Mouse (Mus musculus): ENCODE measurements around the gene Ccdc137. TPM values are rescaled to one million over a fixed set of nuclear protein-coding genes. Genes with fewer than 3 reads are reported as not detected.
A peak's percentile ranks its signal among the peaks of the same experiment; 100 is the strongest.
"Not testable (repeated sequence)": the region's sequence is repeated elsewhere in the genome, so short reads cannot be mapped to it uniquely, and the experiment has no call there.

The Ccdc137 gene
- polyA plus RNA-seq (2014; fragmentation: Nextera tagmentation; extraction: Ambion mirVana): 19.5 and 20.2 TPM in 2 replicates

GRCm38 (mm10) chr11:120457772-120458751, at the start of gene Ccdc137, which contains the start of gene Oxld1:
Gene Ccdc137, plus strand, starts transcription at chr11:120458115.
Gene Oxld1, minus strand, starts transcription at chr11:120458068.
- no peaks in the 10 kb centered on the region for H3K27me3 ChIP-seq (ENCODE audit: control insufficient read depth, insufficient read depth, low read length)
- peak within 1 kb of the TSS; percentile 96 for H3K9ac ChIP-seq (ENCODE audit: low read length)
- H3K4me1 ChIP-seq (ENCODE audit: control insufficient read depth in 2 of 2, insufficient read depth in 2 of 2, low read length in 2 of 2): peaks cover 4 to 9% of the 10 kb centered on the region in 2 experiments
- ATAC-seq (ENCODE audit: insufficient number of reproducible peaks, insufficient read depth, low FRiP score, low read depth): peak; percentile 68
- no peaks in the 10 kb centered on the region for H3K9me3 ChIP-seq (ENCODE audit: control insufficient read depth, low read length)
- 4% methylated on average over 62 of the region's 62 CpGs for WGBS
- peak within 1 kb of the TSS; percentile 80 to 94 for H3K27ac ChIP-seq (replicated peaks in 1 of 2; ENCODE audit: control insufficient read depth in 1 of 2, insufficient read depth in 1 of 2, low read depth in 2 of 2, low read length in 2 of 2)
- H3K4me2 ChIP-seq (ENCODE audit: low read length): peak within 1 kb of the TSS; percentile 88
- peak within 1 kb of the TSS; percentile 66 to 83 for H3K4me3 ChIP-seq (ENCODE audit: control insufficient read depth in 1 of 2, insufficient read depth in 1 of 2, low read depth in 1 of 2, low read length in 2 of 2)
- H3K36me3 ChIP-seq (ENCODE audit: control insufficient read depth, insufficient read depth, low read length): peaks cover 41% of the 10 kb centered on the region

GRCm38 (mm10) chr11:120413621-120414020, 44.3 kb upstream of the Ccdc137 start:
- H3K9me3 ChIP-seq (ENCODE audit: control insufficient read depth, low read length); H3K9ac ChIP-seq (ENCODE audit: low read length); H3K4me3 ChIP-seq (ENCODE audit: control insufficient read depth in 1 of 2, insufficient read depth in 1 of 2, low read depth in 1 of 2, low read length in 2 of 2); H3K4me2 ChIP-seq (ENCODE audit: low read length); H3K4me1 ChIP-seq (ENCODE audit: control insufficient read depth in 2 of 2, insufficient read depth in 2 of 2, low read length in 2 of 2); H3K27ac ChIP-seq (replicated peaks in 1 of 2; ENCODE audit: control insufficient read depth in 1 of 2, insufficient read depth in 1 of 2, low read depth in 2 of 2, low read length in 2 of 2); ATAC-seq (ENCODE audit: insufficient number of reproducible peaks, insufficient read depth, low FRiP score, low read depth); H3K27me3 ChIP-seq (ENCODE audit: control insufficient read depth, insufficient read depth, low read length): not testable (repeated sequence)
- peaks cover 96% of the 10 kb centered on the region for H3K36me3 ChIP-seq (ENCODE audit: control insufficient read depth, insufficient read depth, low read length)
- 95% methylated on average over 7 of the region's 10 CpGs for WGBS

DNA sequence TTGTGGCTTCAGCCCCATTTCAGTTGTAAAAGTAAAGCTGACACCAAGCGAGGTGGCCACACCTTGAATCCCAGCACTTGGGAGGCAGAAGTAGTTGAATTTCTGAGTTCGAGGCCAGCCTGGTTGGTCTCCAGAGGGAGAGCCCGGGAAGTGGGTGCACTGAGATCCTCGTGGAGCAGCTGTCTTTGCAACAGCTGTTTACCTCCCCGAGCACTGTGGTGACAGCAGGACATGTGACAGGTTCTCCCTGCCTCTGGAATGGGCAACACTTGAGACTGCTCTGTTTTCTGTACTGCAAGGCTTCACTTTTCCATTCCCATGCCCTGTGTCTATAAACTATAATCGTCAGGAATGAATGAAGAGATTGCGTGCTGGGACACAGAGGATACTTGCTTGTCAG, 40.1 kb upstream of the Ccdc137 start:
- 73% methylated on average over 7 of the region's 7 CpGs for WGBS
- H3K36me3 ChIP-seq (ENCODE audit: control insufficient read depth, insufficient read depth, low read length): peaks cover 96% of the 10 kb centered on the region
- peaks cover 0 to 4% of the 10 kb centered on the region in 2 experiments; a peak in 2 of 4 replicates for H3K4me1 ChIP-seq (ENCODE audit: control insufficient read depth in 2 of 2, insufficient read depth in 2 of 2, low read length in 2 of 2)
- H3K27me3 ChIP-seq (ENCODE audit: control insufficient read depth, insufficient read depth, low read length): no peaks in the 10 kb centered on the region
- H3K9me3 ChIP-seq (ENCODE audit: control insufficient read depth, low read length): no peaks in the 10 kb centered on the region
- no peak overlapping the region for H3K4me3 ChIP-seq (ENCODE audit: control insufficient read depth in 1 of 2, insufficient read depth in 1 of 2, low read depth in 1 of 2, low read length in 2 of 2)
- H3K9ac ChIP-seq (ENCODE audit: low read length): no peak overlapping the region
- no peak overlapping the region for H3K4me2 ChIP-seq (ENCODE audit: low read length)
- ATAC-seq (ENCODE audit: insufficient number of reproducible peaks, insufficient read depth, low FRiP score, low read depth): no peak
- H3K27ac ChIP-seq (replicated peaks in 1 of 2; ENCODE audit: control insufficient read depth in 1 of 2, insufficient read depth in 1 of 2, low read depth in 2 of 2, low read length in 2 of 2): no peak overlapping the region

DNA sequence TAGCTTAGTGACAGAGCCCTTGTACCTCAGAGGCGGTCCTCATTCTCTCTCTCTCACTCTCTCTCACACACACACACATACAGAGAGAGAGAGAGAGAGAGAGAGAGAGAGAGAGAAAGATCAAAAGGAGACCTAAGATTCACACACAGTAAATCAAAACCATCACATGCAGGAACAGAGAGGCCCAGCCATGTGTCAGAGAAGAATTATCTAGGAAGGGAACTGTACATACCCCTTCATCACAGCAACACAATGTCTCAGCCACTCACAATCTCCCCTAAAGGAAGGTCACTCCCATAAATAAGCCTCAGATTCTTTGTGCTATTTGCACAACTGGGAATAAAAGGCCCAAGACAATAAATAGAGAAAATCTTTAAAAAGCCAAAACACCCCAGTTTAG, 39.3 kb upstream of the Ccdc137 start:
- WGBS: 67% methylated on average over 1 of the region's 1 CpGs
- no peak overlapping the region for H3K27ac ChIP-seq (replicated peaks in 1 of 2; ENCODE audit: control insufficient read depth in 1 of 2, insufficient read depth in 1 of 2, low read depth in 2 of 2, low read length in 2 of 2)
- ATAC-seq (ENCODE audit: insufficient number of reproducible peaks, insufficient read depth, low FRiP score, low read depth): no peak
- H3K4me3 ChIP-seq (ENCODE audit: control insufficient read depth in 1 of 2, insufficient read depth in 1 of 2, low read depth in 1 of 2, low read length in 2 of 2): no peak overlapping the region
- no peaks in the 10 kb centered on the region for H3K9me3 ChIP-seq (ENCODE audit: control insufficient read depth, low read length)
- no peak overlapping the region for H3K9ac ChIP-seq (ENCODE audit: low read length)
- H3K36me3 ChIP-seq (ENCODE audit: control insufficient read depth, insufficient read depth, low read length): peaks cover 93% of the 10 kb centered on the region
- H3K4me1 ChIP-seq (ENCODE audit: control insufficient read depth in 2 of 2, insufficient read depth in 2 of 2, low read length in 2 of 2): peaks cover 2 to 5% of the 10 kb centered on the region in 2 experiments; a peak in 3 of 4 replicates
- no peaks in the 10 kb centered on the region for H3K27me3 ChIP-seq (ENCODE audit: control insufficient read depth, insufficient read depth, low read length)
- no peak overlapping the region for H3K4me2 ChIP-seq (ENCODE audit: low read length)

DNA sequence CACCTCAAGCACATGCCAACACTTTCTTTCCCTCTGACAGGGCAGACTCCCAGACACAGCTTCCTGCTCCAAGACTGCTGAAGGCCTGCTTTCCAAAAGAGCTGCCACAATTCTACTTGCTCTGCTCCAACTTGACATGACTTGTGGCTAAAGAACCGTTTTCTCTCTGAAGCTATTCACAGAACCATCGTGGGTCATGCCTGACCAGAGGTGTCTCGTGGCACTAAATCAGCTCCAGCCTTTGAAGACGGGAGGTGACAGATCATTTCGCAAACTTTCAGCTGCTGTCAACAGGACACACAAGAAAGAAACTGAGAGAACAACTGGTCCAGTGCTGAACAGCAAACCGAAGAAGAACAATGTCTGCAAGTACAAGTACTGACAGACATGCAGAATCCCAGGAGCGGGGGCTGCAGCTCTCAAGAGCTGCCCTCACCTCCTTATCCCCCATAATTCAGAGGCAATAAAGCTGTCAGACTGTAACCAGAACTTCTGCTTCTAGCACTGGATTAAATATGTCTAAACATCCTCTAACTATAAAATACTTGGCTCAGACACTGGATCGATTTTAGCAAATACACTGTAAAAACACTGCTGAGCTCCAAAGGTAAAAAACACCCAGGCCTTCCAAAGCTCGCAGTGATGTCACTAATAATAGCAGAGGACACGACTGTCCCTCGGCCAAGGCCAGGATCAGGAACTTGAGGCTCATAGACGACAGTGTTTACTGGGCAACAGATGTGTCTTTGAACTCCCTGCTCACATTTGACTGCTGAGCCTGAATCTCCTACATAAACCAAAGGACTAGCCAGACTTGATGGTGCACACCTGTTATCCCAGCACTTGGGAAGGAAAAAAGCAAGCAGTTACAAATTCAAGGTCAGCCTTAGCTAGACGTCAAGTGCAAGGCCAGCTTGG, 35.0 kb upstream of the Ccdc137 start:
- Histone ChIP-seq H3K4me3 (ENCODE audit: control insufficient read depth in 1 of 2, insufficient read depth in 1 of 2, low read depth in 1 of 2, low read length in 2 of 2) (no peak overlapping the region), H3K27ac (replicated peaks in 1 of 2; ENCODE audit: control insufficient read depth in 1 of 2, insufficient read depth in 1 of 2, low read depth in 2 of 2, low read length in 2 of 2) (peak overlapping the region; percentile 43 to 48; a peak in 2 of 4 replicates), H3K4me2 (ENCODE audit: low read length) (no peak overlapping the region), H3K4me1 (ENCODE audit: control insufficient read depth in 2 of 2, insufficient read depth in 2 of 2, low read length in 2 of 2) (peaks cover 2 to 5% of the 10 kb centered on the region in 2 experiments; a peak in 3 of 4 replicates), H3K36me3 (ENCODE audit: control insufficient read depth, insufficient read depth, low read length) (peaks cover 90% of the 10 kb centered on the region), H3K9me3 (ENCODE audit: control insufficient read depth, low read length) (no peaks in the 10 kb centered on the region), H3K9ac (ENCODE audit: low read length) (0 out of 2 replicates have a peak overlapping the region, but pooled peaks have one; percentile 8), H3K27me3 (ENCODE audit: control insufficient read depth, insufficient read depth, low read length) (no peaks in the 10 kb centered on the region)
- 76% methylated on average over 13 of the region's 13 CpGs for WGBS
- no peak for ATAC-seq (ENCODE audit: insufficient number of reproducible peaks, insufficient read depth, low FRiP score, low read depth)

- no peak overlapping the region for H3K9ac ChIP-seq (ENCODE audit: low read length)
These were observed 34.2 kb upstream of the Ccdc137 start for GRCm38 (mm10) chr11:120423569-120424295.

More at GRCm38 (mm10) chr11:120423569-120424295, 34.2 kb upstream of the Ccdc137 start:
- H3K4me1 ChIP-seq (ENCODE audit: control insufficient read depth in 2 of 2, insufficient read depth in 2 of 2, low read length in 2 of 2): peaks cover 2 to 5% of the 10 kb centered on the region in 2 experiments; a peak in 3 of 4 replicates
- no peaks in the 10 kb centered on the region for H3K9me3 ChIP-seq (ENCODE audit: control insufficient read depth, low read length)
- peak overlapping the region; percentile 43 to 48; a peak in 2 of 4 replicates for H3K27ac ChIP-seq (replicated peaks in 1 of 2; ENCODE audit: control insufficient read depth in 1 of 2, insufficient read depth in 1 of 2, low read depth in 2 of 2, low read length in 2 of 2)
- WGBS: 66% methylated on average over 9 of the region's 9 CpGs
- H3K4me2 ChIP-seq (ENCODE audit: low read length): no peak overlapping the region
- H3K27me3 ChIP-seq (ENCODE audit: control insufficient read depth, insufficient read depth, low read length): no peaks in the 10 kb centered on the region
- ATAC-seq (ENCODE audit: insufficient number of reproducible peaks, insufficient read depth, low FRiP score, low read depth): no peak
- peaks cover 90% of the 10 kb centered on the region for H3K36me3 ChIP-seq (ENCODE audit: control insufficient read depth, insufficient read depth, low read length)
- H3K4me3 ChIP-seq (ENCODE audit: control insufficient read depth in 1 of 2, insufficient read depth in 1 of 2, low read depth in 1 of 2, low read length in 2 of 2): no peak overlapping the region
